Mouse (Mus musculus) forebrain, postnatal 0 days (tissue): ENCODE measurements around the gene Ell. TPM values are rescaled to one million over a fixed set of nuclear protein-coding genes. Genes with fewer than 3 reads are reported as not detected.
"Not testable (repeated sequence)": the region's sequence is repeated elsewhere in the genome, so short reads cannot be mapped to it uniquely, and the experiment has no call there.

Experiments used
- ATAC-seq: fragments of 200-750 bp; cut with Nextera tagmentation; 2 replicates; pipeline ENCODE4 v1.8.0; 2017; ENCODE audit warnings: mild to moderate bottlenecking, moderate library complexity
- DNase-seq: peaks from one replicate; pipeline ENCODE4 v3.0.0-alpha.2; 2015
- H3K27ac ChIP-seq: fragments of 300-500 bp; sonication (generic); 2 replicates; pipeline ENCODE4 v1.5.1; 2014; ENCODE audit warnings: low read depth, mild to moderate bottlenecking, antibody characterized with exemption, low read length, moderate library complexity, mixed read lengths
- H3K27me3 ChIP-seq: fragments of 300-500 bp; sonication (generic); 2 replicates; pipeline ENCODE4 v1.6.1; 2014; ENCODE audit warnings: mild to moderate bottlenecking, low read length, mixed read lengths; ENCODE audit not compliant: insufficient read depth
- H3K36me3 ChIP-seq: fragments of 300-500 bp; sonication (generic); 2 replicates; pipeline ENCODE4 v1.6.1; 2014; ENCODE audit warnings: mild to moderate bottlenecking, moderate library complexity; ENCODE audit not compliant: insufficient read depth
- H3K4me1 ChIP-seq: fragments of 300-500 bp; sonication (generic); 2 replicates; pipeline ENCODE4 v1.6.1; 2014; ENCODE audit warnings: antibody characterized with exemption; ENCODE audit not compliant: insufficient read depth
- H3K4me2 ChIP-seq: fragments of 300-500 bp; sonication (generic); 2 replicates; pipeline ENCODE4 v1.6.1; 2014; ENCODE audit warnings: low read depth, mild to moderate bottlenecking, moderate library complexity
- H3K4me3 ChIP-seq: fragments of 300-500 bp; sonication (generic); 2 replicates; pipeline ENCODE4 v1.5.1; 2014; ENCODE audit warnings: low read depth, low read length, mixed read lengths
- H3K9ac ChIP-seq: fragments of 300-500 bp; sonication (generic); 2 replicates; pipeline ENCODE4 v1.6.1; 2014; ENCODE audit warnings: mild to moderate bottlenecking
- H3K9me3 ChIP-seq: fragments of 300-500 bp; sonication (generic); 2 replicates; pipeline ENCODE4 v1.6.1; 2016; ENCODE audit warnings: low read length
- CTCF ChIP-seq: sonication (generic); IDR thresholded peaks from 2 replicates; pipeline ENCODE4 v1.5.1; 2016; ENCODE audit warnings: antibody characterized with exemption, control low read depth, low read depth
- WGBS: fragments of 180-500 bp; shearing (Covaris S2); extraction: QIAGEN DNeasy Blood & Tissue Kit; methylation state at CpG from one replicate; pipeline ENCODE4 v1.1.7; 2014; 5-methylcytosine and 5-hydroxymethylcytosine counted together
- polyA plus RNA-seq: library from polyadenylated mRNA; unstranded; fragments of >200 nt; fragmentation: Nextera tagmentation; extraction: Ambion mirVana; gene quantifications from 2 replicates; pipeline ENCODE4 v1.2.1, GENCODE M21; 2015
- total RNA-seq: library from RNA; depleted of rRNA; stranded (reverse); fragments of >200 nt; gene quantifications from 2 replicates; pipeline ENCODE4 v1.2.3, GENCODE M21; 2014

The Ell gene
- total and polyA plus RNA-seq, 2 experiments from 2014 or later = 11.0 to 16.2 TPM

DNA sequence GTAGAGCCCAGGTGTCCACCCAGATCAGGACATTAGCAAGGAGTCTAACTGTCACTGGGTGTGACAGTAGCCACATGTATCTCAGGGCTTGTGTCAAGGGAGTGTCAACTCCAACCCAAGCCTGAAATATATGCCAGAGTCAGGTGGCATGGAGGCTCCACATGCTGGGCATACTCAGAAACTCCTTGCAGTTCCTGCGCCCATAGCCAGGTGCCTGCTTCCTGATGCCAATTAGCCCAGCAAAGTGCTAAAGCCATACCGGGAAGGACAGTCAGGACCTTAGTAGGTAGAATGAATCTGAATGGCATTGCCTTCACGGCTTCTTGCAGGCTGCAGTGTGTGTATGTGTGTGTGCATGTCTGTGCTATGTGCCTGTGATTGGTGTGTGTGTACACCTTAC is 38.0 kb downstream of the Ell start:
- no peaks in the 10 kb centered on the region for H3K27me3 ChIP-seq
- H3K27ac ChIP-seq = no peak overlapping the region
- H3K4me2 ChIP-seq = no peak overlapping the region
- WGBS = 93% methylated on average over 3 of the region's 3 CpGs
- H3K4me3 ChIP-seq = no peak overlapping the region
- no peaks in the 10 kb centered on the region for H3K4me1 ChIP-seq
- DNase-seq (no peak), ATAC-seq (no peak)
- H3K9ac ChIP-seq = no peak overlapping the region
- peaks cover 46% of the 10 kb centered on the region for H3K36me3 ChIP-seq
- TF ChIP-seq CTCF = no peak
- no peaks in the 10 kb centered on the region for H3K9me3 ChIP-seq

- no peak for DNase-seq
- no peak overlapping the region for H3K4me2 ChIP-seq
- WGBS = 82% methylated on average over 18 of the region's 18 CpGs
- no peak overlapping the region for H3K27ac ChIP-seq
- H3K36me3 ChIP-seq = peaks cover 76% of the 10 kb centered on the region
- no peak for TF ChIP-seq CTCF
- peak; percentile 21 for ATAC-seq
- no peaks in the 10 kb centered on the region for H3K4me1 ChIP-seq
- no peak overlapping the region for H3K4me3 ChIP-seq
- no peak overlapping the region for H3K9ac ChIP-seq
- H3K9me3 ChIP-seq = no peaks in the 10 kb centered on the region
- H3K27me3 ChIP-seq = no peaks in the 10 kb centered on the region
Measured at GRCm38 (mm10) chr8:70583476-70584387, 44.5 kb downstream of the Ell start.

GRCm38 (mm10) chr8:70584606-70585257 is 45.5 kb downstream of the Ell start:
- no peak overlapping the region for H3K4me2 ChIP-seq
- H3K4me1 ChIP-seq = no peaks in the 10 kb centered on the region
- no peak overlapping the region for H3K27ac ChIP-seq
- DNase-seq (no peak), ATAC-seq (peak; percentile 14; the same call in 1 of the 2 replicates)
- peaks cover 74% of the 10 kb centered on the region for H3K36me3 ChIP-seq
- no peaks in the 10 kb centered on the region for H3K9me3 ChIP-seq
- no peak for TF ChIP-seq CTCF
- no peak overlapping the region; the same call in 1 of the 2 replicates for H3K9ac ChIP-seq
- H3K4me3 ChIP-seq = no peak overlapping the region
- no peaks in the 10 kb centered on the region for H3K27me3 ChIP-seq
- WGBS = 92% methylated on average over 9 of the region's 9 CpGs

- H3K27ac ChIP-seq = no peak overlapping the region
- DNase-seq = peak; percentile 44
- ATAC-seq = peak; percentile 83
- TF ChIP-seq CTCF = peak; percentile 74
- WGBS = 37% methylated on average over 7 of the region's 7 CpGs
- no peaks in the 10 kb centered on the region for H3K9me3 ChIP-seq
- no peaks in the 10 kb centered on the region for H3K4me1 ChIP-seq
- no peak overlapping the region for H3K4me2 ChIP-seq
- no peaks in the 10 kb centered on the region for H3K27me3 ChIP-seq
- no peak overlapping the region for H3K4me3 ChIP-seq
- H3K9ac ChIP-seq = no peak overlapping the region; the same call in 1 of the 2 replicates
- H3K36me3 ChIP-seq = peaks cover 69% of the 10 kb centered on the region
Measured at GRCm38 (mm10) chr8:70585258-70585652, 46.0 kb downstream of the Ell start.

- H3K9ac ChIP-seq, H3K4me3 ChIP-seq, H3K9me3 ChIP-seq, H3K4me2 ChIP-seq, ATAC-seq, DNase-seq, H3K27me3 ChIP-seq, H3K4me1 ChIP-seq, H3K27ac ChIP-seq: not testable (repeated sequence)
- H3K36me3 ChIP-seq = peaks cover 57% of the 10 kb centered on the region
- WGBS = 89% methylated on average over 4 of the region's 4 CpGs
Measured at GRCm38 (mm10) chr8:70587955-70588354, 48.7 kb downstream of the Ell start.

DNA sequence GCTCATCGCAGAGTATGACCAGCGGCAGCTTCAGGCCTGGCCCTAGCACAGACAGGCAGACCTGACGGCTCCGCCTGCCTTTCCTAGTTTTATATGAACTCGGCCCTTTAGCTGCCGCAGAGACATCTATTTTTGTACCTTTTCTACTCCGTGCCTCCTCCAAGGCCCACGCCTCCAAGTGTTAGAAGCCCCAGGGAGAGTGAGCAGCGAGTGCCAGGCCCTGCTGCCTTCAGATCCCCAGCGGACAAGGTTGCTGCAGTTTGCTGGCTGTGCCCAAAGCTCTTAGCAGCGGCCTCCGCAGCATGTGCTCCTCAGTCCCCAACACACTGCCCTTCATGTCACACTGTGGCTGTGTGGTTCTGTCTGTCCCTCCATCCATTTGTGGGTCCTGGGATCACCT is 52.3 kb downstream of the Ell start:
- WGBS = 87% methylated on average over 12 of the region's 12 CpGs
- Histone ChIP-seq H3K9me3 (no peaks in the 10 kb centered on the region), H3K4me1 (peaks cover 8% of the 10 kb centered on the region), H3K4me3 (no peak overlapping the region), H3K9ac (no peak overlapping the region), H3K27ac (no peak overlapping the region), H3K27me3 (no peaks in the 10 kb centered on the region), H3K36me3 (peaks cover 25% of the 10 kb centered on the region), H3K4me2 (no peak overlapping the region)
- no peak for DNase-seq
- no peak for ATAC-seq
- no peak for TF ChIP-seq CTCF

- Histone ChIP-seq H3K27ac (peak overlapping the region; percentile 54), H3K4me3 (no peak overlapping the region), H3K4me2 (no peak overlapping the region; the same call in 1 of the 2 replicates), H3K27me3 (no peaks in the 10 kb centered on the region), H3K9me3 (no peaks in the 10 kb centered on the region), H3K36me3 (peaks cover 19% of the 10 kb centered on the region), H3K9ac (no peak overlapping the region), H3K4me1 (peaks cover 13% of the 10 kb centered on the region)
- no peak for DNase-seq
- no peak for TF ChIP-seq CTCF
- no peak for ATAC-seq
- WGBS = 66% methylated on average over 8 of the region's 8 CpGs
Measured at GRCm38 (mm10) chr8:70593173-70593572, 53.9 kb downstream of the Ell start.
